ENCODE assay signal across 8 mouse cellular contexts in genomic region chr14:105176381-105177168, GRCm38 (mm10). TPM values are rescaled to one million over a fixed set of nuclear protein-coding genes. Genes with fewer than 3 reads are reported as not detected.
DNase-seq lines count a peak whose midpoint lies in the region; ATAC-seq and TF ChIP-seq lines count a peak whose summit lies in the region.

No protein-coding gene starts in this region.

- peak overlapping the region; percentile 83 to 96 for H3K4me3 ChIP-seq in MEL (ENCODE audit: control insufficient read depth in 1 of 2, insufficient read depth in 1 of 2, low read depth in 2 of 2, low read length in 2 of 2)
- H3K4me3 ChIP-seq in embryonic facial prominence, embryonic 13.5 days = peak overlapping the region; percentile 89
- H3K4me3 ChIP-seq in hindbrain, embryonic 10.5 days = peak overlapping the region; percentile 99
- H3K4me3 ChIP-seq in left cerebral cortex, adult 2 months = peak overlapping the region; percentile 96
- H3K4me3 ChIP-seq in spleen, adult 2 months (ENCODE audit: extremely low read depth, insufficient read depth, insufficient read length) = peak overlapping the region; percentile 94

- no peak for TF ChIP-seq POLR2A in MEL (IDR thresholded peaks at IDR 0.05; ENCODE audit: control insufficient read depth in 1 of 2, insufficient read depth in 1 of 2, low read depth in 1 of 2, low read length in 2 of 2, poor library complexity in 1 of 2)
- no peak for TF ChIP-seq POLR2A in spleen, adult 2 months (IDR thresholded peaks at IDR 0.05; ENCODE audit: low read depth, low read length)

- DNase-seq in gastrocnemius, postnatal 14 days = peak; percentile 25
- no peak for DNase-seq in gastrocnemius, postnatal 36 days
- DNase-seq in MEL (ENCODE audit: low read depth, low spot score) = peak; percentile 64
- DNase-seq in hindbrain, embryonic 10.5 days (ENCODE audit: low spot score) = no peak
- peak; percentile 22 to 24 for DNase-seq in left cerebral cortex, adult 2 months (ENCODE audit: extremely low spot score in 1 of 2, low spot score in 2 of 2)
- peak in 1 of 2 experiments; percentile 42 for DNase-seq in spleen, adult 2 months (ENCODE audit: low read depth in 1 of 2, low spot score in 2 of 2)

- no peaks in the 10 kb centered on the region for H3K9me3 ChIP-seq in MEL (replicated peaks; ENCODE audit: insufficient read depth, low read length)
- no peaks in the 10 kb centered on the region for H3K9me3 ChIP-seq in embryonic facial prominence, embryonic 13.5 days
- H3K9me3 ChIP-seq in hindbrain, embryonic 10.5 days = no peaks in the 10 kb centered on the region

- H3K4me2 ChIP-seq in embryonic facial prominence, embryonic 13.5 days = peak overlapping the region; percentile 84

- H3K9ac ChIP-seq in MEL (ENCODE audit: control insufficient read depth, low read depth, low read length, poor library complexity, severe bottlenecking) = peak overlapping the region; percentile 98
- H3K9ac ChIP-seq in embryonic facial prominence, embryonic 13.5 days = peak overlapping the region; percentile 97

- no peak for TF ChIP-seq RAD21 in MEL (IDR thresholded peaks at IDR 0.05; ENCODE audit: low read depth, low read length)

- peaks cover 49% of the 10 kb centered on the region for H3K79me2 ChIP-seq in MEL (ENCODE audit: control insufficient read depth, insufficient read depth, low read length, poor library complexity)

- peaks cover 5 to 25% of the 10 kb centered on the region in 2 experiments for H3K36me3 ChIP-seq in MEL (ENCODE audit: control insufficient read depth in 1 of 2, insufficient read depth in 2 of 2, low read length in 2 of 2)
- H3K36me3 ChIP-seq in embryonic facial prominence, embryonic 13.5 days = no peaks in the 10 kb centered on the region
- no peaks in the 10 kb centered on the region for H3K36me3 ChIP-seq in hindbrain, embryonic 10.5 days
- no peaks in the 10 kb centered on the region for H3K36me3 ChIP-seq in spleen, adult 2 months (ENCODE audit: control insufficient read depth, insufficient read depth, low read length)

- peaks cover 2 to 15% of the 10 kb centered on the region in 2 experiments; a peak in 3 of 4 replicates for H3K4me1 ChIP-seq in MEL (ENCODE audit: control insufficient read depth in 1 of 2, insufficient read depth in 2 of 2, low read length in 2 of 2)
- H3K4me1 ChIP-seq in embryonic facial prominence, embryonic 13.5 days = peaks cover 18% of the 10 kb centered on the region
- H3K4me1 ChIP-seq in hindbrain, embryonic 10.5 days (replicated peaks) = peaks cover 21% of the 10 kb centered on the region
- H3K4me1 ChIP-seq in spleen, adult 2 months (ENCODE audit: control insufficient read depth, insufficient read depth, insufficient read length) = peaks cover 11% of the 10 kb centered on the region; the same call in 1 of the 2 replicates

- H3K27ac ChIP-seq in MEL (ENCODE audit: control insufficient read depth, low read depth, low read length) = peak overlapping the region; percentile 79
- peak overlapping the region; percentile 95 for H3K27ac ChIP-seq in embryonic facial prominence, embryonic 13.5 days
- peak overlapping the region; percentile 99 for H3K27ac ChIP-seq in hindbrain, embryonic 10.5 days
- peak overlapping the region; percentile 97 for H3K27ac ChIP-seq in left cerebral cortex, adult 2 months
- peak overlapping the region; percentile 83 for H3K27ac ChIP-seq in spleen, adult 2 months (ENCODE audit: insufficient read depth, low read length)

- under 1% methylated on average over 59 of the region's 74 CpGs for WGBS in embryonic facial prominence, embryonic 13.5 days
- under 1% methylated on average over 74 of the region's 74 CpGs for WGBS in hindbrain, embryonic 10.5 days
- WGBS in spleen, adult 2 months = 1% methylated on average over 73 of the region's 74 CpGs

- peak; percentile 77 for ATAC-seq in embryonic facial prominence, embryonic 13.5 days (ENCODE audit: insufficient number of reproducible peaks, insufficient read depth, low FRiP score, low TSS enrichment, low read depth)
- ATAC-seq in megakaryocyte, adult 5-6 weeks (ENCODE audit: poor library complexity, severe bottlenecking) = peak; percentile 38

- no peaks in the 10 kb centered on the region for H3K27me3 ChIP-seq in MEL (ENCODE audit: control insufficient read depth in 1 of 2, insufficient read depth in 2 of 2, low read length in 2 of 2)
- no peaks in the 10 kb centered on the region for H3K27me3 ChIP-seq in embryonic facial prominence, embryonic 13.5 days
- H3K27me3 ChIP-seq in hindbrain, embryonic 10.5 days (ENCODE audit: insufficient read depth, poor library complexity, severe bottlenecking) = no peaks in the 10 kb centered on the region
- H3K27me3 ChIP-seq in spleen, adult 2 months (ENCODE audit: control insufficient read depth, insufficient read depth, low read length) = no peaks in the 10 kb centered on the region

- intact Hi-C loops in gastrocnemius, postnatal 14 days (cut with DNase I; ENCODE audit: low total_unique reads) = no loop called here
- intact Hi-C loops in gastrocnemius, postnatal 36 days (cut with DNase I) = loop anchor here (5.0 kb wide), 1 partner anchor 126 kb away; no protein-coding TSS in a partner anchor
- intact Hi-C loops in left cerebral cortex, adult 2 months (cut with DNase I) = loop anchor here (2.0 to 10.0 kb wide), 3 partner anchors 82 to 718 kb away; partner anchors contain the start of genes Ndfip2 and Spry2

- TF ChIP-seq EP300 in MEL (IDR thresholded peaks at IDR 0.05; ENCODE audit: low read depth in 1 of 2, low read length in 2 of 2) = no peak

- no peak for TF ChIP-seq CTCF in MEL (IDR thresholded peaks at IDR 0.05 in 2 of 3, conservative IDR thresholded peaks at IDR 0.05 in 1 of 3; ENCODE audit: control insufficient read depth in 1 of 3, insufficient read depth in 1 of 3, low read depth in 2 of 3, low read length in 3 of 3, poor library complexity in 1 of 3, severe bottlenecking in 1 of 3)
- no peak for TF ChIP-seq CTCF in left cerebral cortex, adult 2 months (IDR thresholded peaks at IDR 0.05)
- no peak for TF ChIP-seq CTCF in spleen, adult 2 months (IDR thresholded peaks at IDR 0.05; ENCODE audit: extremely low read depth, insufficient read depth, insufficient read length, insufficient replicate concordance)

TF ChIP-seq in MEL, 35 proteins besides CTCF, POLR2A, EP300 and RAD21:
- TF ChIP-seq TAL1 (IDR thresholded peaks at IDR 0.05; ENCODE audit: low read length) (no peak), SIN3A (IDR thresholded peaks at IDR 0.05; ENCODE audit: low read length) (peak; percentile 54; the same call in 1 of the 2 replicates), MXI1 (IDR thresholded peaks at IDR 0.05; ENCODE audit: low read depth, low read length) (peak; percentile 40), ZMIZ1 (IDR thresholded peaks at IDR 0.05; ENCODE audit: low read depth, low read length) (no peak), MAZ (IDR thresholded peaks at IDR 0.05; ENCODE audit: low read depth, low read length) (no peak; the same call in 1 of the 2 replicates), TCF12 (IDR thresholded peaks at IDR 0.05; ENCODE audit: low read depth, low read length) (no peak), MYC (IDR thresholded peaks at IDR 0.05; ENCODE audit: low read depth, low read length) (peak; percentile 34; the same call in 1 of the 2 replicates), NELFE (IDR thresholded peaks at IDR 0.05; ENCODE audit: low read depth, low read length) (no peak), JUND (IDR thresholded peaks at IDR 0.05; ENCODE audit: low read depth, low read length) (no peak), MYB (IDR thresholded peaks at IDR 0.05; ENCODE audit: low read depth, low read length) (no peak), ZKSCAN1 (IDR thresholded peaks at IDR 0.05; ENCODE audit: low read depth, low read length) (no peak), ZC3H11A (IDR thresholded peaks at IDR 0.05; ENCODE audit: low read depth, low read length) (no peak), GATA1 (IDR thresholded peaks at IDR 0.05; ENCODE audit: low read depth, low read length) (no peak), ELF1 (IDR thresholded peaks at IDR 0.05; ENCODE audit: low read depth, low read length) (no peak), NRF1 (IDR thresholded peaks at IDR 0.05; ENCODE audit: insufficient read depth, low read depth, low read length, poor library complexity, severe bottlenecking) (no peak), MEF2A (IDR thresholded peaks at IDR 0.05; ENCODE audit: extremely low read depth, insufficient replicate concordance, low read depth, low read length, poor library complexity, severe bottlenecking) (no peak), HCFC1 (IDR thresholded peaks at IDR 0.05; ENCODE audit: low read depth, low read length) (no peak), GABPA (IDR thresholded peaks at IDR 0.05; ENCODE audit: low read depth, low read length) (no peak)

RNA-seq across cellular contexts. Expression of gene Rbm26, which starts 0.6 kb away (rescaled TPM):
- total RNA-seq in gastrocnemius, postnatal 14 days (2021) = 10 to 100 TPM; 19.4 to 19.9 TPM
- total RNA-seq in gastrocnemius, postnatal 36 days (2021) = 10 to 100 TPM; 15.1 to 16.9 TPM
- total RNA-seq in MEL (2012; rRNA removed) = 27.2 and 27.7 TPM in 2 replicates
- 10 to 100 TPM; 47.8 to 55.9 TPM for polyA plus RNA-seq in MEL (2012; ENCODE audit: insufficient read depth in 1 of 2, insufficient read length in 2 of 2, low read depth in 1 of 2, low replicate concordance in 2 of 2, missing spikeins in 1 of 2)
- 48.7 and 51.6 TPM in 2 replicates for polyA plus RNA-seq in embryonic facial prominence, embryonic 13.5 days (2015; fragmentation: Nextera tagmentation; extraction: Ambion mirVana)
- polyA plus RNA-seq in hindbrain, embryonic 10.5 days (2016; fragmentation: Nextera tagmentation; extraction: Ambion mirVana) = 24.9 and 31.7 TPM in 2 replicates
- 10 to 100 TPM; 62.0 to 63.9 TPM for total RNA-seq in left cerebral cortex, adult 2 months (2021)
- total RNA-seq in megakaryocyte, adult 5-6 weeks (2015) = 39.4 and 41.5 TPM in 2 replicates
- 35.6 and 43.0 TPM in 2 replicates for total RNA-seq in megakaryocyte, adult 5-6 weeks (2017)
- 9.4 and 11.9 TPM in 2 replicates for polyA plus RNA-seq in spleen, adult 2 months (2012; rRNA removed)

Comparison
In these comparisons a context has a peak if more than half of its experiments do, and no peak if none do; other contexts are left out.
1. DNase-seq: peak in gastrocnemius, postnatal 14 days (single experiment), MEL (single experiment) and left cerebral cortex, adult 2 months (2 of 2); none in gastrocnemius, postnatal 36 days (0 of 2) and hindbrain, embryonic 10.5 days (single experiment).
2. Peak in every context shown above with its lines, with median percentiles within 50 percentile points of each other: H3K27ac ChIP-seq and H3K4me3 ChIP-seq.